1 mouse cellular context compared by ENCODE assay signal in genomic region chr10:17776684-17777083, GRCm38 (mm10). TPM values are rescaled to one million over a fixed set of nuclear protein-coding genes. Genes with fewer than 3 reads are reported as not detected.
"Had no signal": no experiment of that assay in that cellular context is flagged by ENCODE, and none has a peak within 500 bp of the region (broad histone marks: within the 10 kb centered on the region; RNA-seq: fewer than 3 reads in every experiment).

No protein-coding gene starts in this region.

RNA-seq across cellular contexts. Expression of gene Txlnb, which starts 19.3 kb away (rescaled TPM):
- polyA plus RNA-seq: small intestine, adult 2 months had no signal
